Mouse (Mus musculus): ENCODE measurements around the gene Tnfsf12. TPM values are rescaled to one million over a fixed set of nuclear protein-coding genes. Genes with fewer than 3 reads are reported as not detected.

Tnfsf12 gene
- polyA plus RNA-seq, 1 experiment from 2014 or later, result 3.3 TPM

DNA sequence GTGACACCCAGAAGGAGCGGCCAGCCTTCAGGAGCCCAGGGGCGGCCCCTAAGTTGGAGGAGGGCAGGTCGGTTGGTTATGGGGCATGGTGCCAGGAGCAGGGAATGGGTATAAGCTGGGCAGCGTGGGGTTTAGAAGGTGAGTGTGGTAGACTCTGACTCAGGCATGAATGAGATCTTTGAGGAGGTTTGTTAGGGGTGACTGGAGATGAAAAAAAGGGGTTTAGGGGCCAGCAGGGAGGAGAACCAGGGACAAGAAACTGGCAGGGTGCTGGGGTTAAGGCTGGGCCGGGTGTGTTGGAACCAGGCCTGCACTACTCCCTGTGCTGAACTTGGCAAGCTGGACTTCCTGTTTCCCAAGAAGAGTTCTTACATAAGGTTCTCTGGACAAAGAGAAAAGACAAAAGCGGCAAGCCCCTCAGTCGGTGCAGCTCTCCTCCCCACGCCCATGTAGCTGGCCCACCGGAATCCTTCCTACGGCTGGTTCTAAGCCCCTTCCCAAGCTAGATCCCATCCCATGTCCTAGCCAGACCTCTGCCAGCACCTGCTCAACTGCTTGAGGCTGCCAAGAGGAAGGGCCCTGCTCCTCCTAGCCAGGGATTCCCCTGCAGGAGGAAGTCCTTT is 10.0 kb downstream of the Tnfsf12 start, which contains the start of gene Tnfsf13:
TSS of gene Tnfsf13 (minus strand) at position 259 of the 623 bp plus-strand sequence.
- WGBS (ENCODE audit: insufficient replicate concordance), result 62% methylated on average over 10 of the region's 10 CpGs
- peaks cover 3% of the 10 kb centered on the region; the same call in 1 of the 2 replicates for H3K27me3 ChIP-seq (replicated peaks)
- no peak within 1 kb of the TSS for H3K4me3 ChIP-seq
- no peak within 1 kb of the TSS for H3K27ac ChIP-seq
- no peak within 1 kb of the TSS for H3K9ac ChIP-seq
- H3K9me3 ChIP-seq (replicated peaks), result no peaks in the 10 kb centered on the region
- H3K4me1 ChIP-seq, result peaks cover 34% of the 10 kb centered on the region
- H3K4me2 ChIP-seq, result no peak within 1 kb of the TSS
- no peak for ATAC-seq
- no peaks in the 10 kb centered on the region for H3K36me3 ChIP-seq

DNA sequence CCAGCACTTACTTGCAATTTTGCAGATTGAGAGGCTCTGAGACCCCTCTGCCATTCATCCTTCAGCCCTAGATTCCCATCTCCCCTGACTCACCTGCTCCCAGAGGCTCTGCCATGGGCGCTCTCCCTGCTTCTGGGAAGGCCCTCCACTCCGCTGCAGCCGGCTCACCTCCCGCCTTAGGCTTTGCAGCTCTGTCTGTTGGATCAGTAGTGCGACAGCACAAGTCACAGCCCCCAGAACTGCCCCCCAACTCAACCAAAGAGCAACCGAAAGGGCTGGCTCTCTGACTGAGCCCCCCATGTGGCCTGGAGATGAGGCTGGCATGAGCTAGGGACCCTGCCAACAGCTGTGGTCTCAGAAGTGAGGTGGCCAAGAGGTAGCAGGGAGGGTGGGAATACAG is 10.7 kb downstream of the Tnfsf12 start:
- Histone ChIP-seq H3K36me3 (peaks cover 7% of the 10 kb centered on the region), H3K9me3 (replicated peaks) (no peaks in the 10 kb centered on the region), H3K4me3 (no peak overlapping the region), H3K4me1 (peaks cover 41% of the 10 kb centered on the region), H3K9ac (no peak overlapping the region), H3K4me2 (no peak overlapping the region), H3K27ac (no peak overlapping the region), H3K27me3 (replicated peaks) (peaks cover 3% of the 10 kb centered on the region; the same call in 1 of the 2 replicates)
- no peak for ATAC-seq
- WGBS (ENCODE audit: insufficient replicate concordance), result 75% methylated on average over 6 of the region's 6 CpGs

DNA sequence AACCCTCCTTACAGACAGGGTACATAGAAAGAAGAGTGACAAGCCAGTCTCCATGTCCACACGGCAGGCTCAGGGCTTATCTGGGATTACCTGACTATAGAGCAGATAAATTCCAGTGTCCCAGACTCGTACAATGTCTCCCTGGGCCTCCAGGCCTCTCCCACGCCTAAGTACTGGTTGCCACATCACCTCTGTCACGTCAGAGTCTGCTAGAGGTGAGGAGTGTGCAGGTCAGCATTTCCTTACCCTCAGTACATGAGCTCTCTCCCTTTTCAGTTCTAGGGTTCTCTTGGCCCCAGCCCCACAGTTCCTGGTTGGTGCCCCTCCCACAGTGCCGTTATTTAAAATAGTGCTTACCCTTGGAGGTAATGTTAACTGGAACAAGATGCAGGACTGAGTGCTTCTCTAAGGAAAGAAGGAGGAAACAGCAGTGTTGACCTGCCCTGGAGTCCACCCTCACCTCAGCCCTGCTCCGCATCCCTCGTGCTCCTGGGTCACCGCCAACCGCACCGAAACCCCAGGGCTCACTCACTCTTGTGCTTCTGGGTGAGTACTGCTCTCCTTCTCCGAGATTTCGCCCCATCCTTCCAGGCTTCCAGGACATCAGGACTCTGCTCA is 11.4 kb downstream of the Tnfsf12 start:
- Histone ChIP-seq H3K4me2 (no peak overlapping the region), H3K9me3 (replicated peaks) (no peaks in the 10 kb centered on the region), H3K27me3 (replicated peaks) (peaks cover 3% of the 10 kb centered on the region; the same call in 1 of the 2 replicates), H3K4me3 (no peak overlapping the region), H3K36me3 (peaks cover 14% of the 10 kb centered on the region), H3K9ac (no peak overlapping the region), H3K27ac (no peak overlapping the region), H3K4me1 (peaks cover 48% of the 10 kb centered on the region)
- no peak for ATAC-seq
- WGBS (ENCODE audit: insufficient replicate concordance), result 68% methylated on average over 12 of the region's 12 CpGs

DNA sequence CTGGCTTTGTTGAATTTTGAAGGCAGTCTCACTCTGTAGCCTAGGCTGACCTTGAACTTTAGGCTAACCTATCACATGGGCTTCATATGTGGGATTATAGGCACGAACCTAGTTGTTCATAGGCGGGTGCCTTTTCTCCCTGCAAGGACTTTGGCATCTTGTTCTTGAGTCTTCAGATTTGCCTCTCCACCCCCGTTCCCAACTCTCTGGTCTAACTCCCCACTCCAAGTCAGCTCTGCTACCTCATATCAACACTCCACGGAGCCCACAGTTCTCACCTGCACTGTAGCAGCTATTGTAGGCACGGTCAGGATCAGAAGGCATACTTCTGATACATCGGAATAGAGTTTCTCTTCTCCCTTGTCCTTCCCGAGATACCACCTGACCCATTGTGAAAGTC is 12.1 kb downstream of the Tnfsf12 start:
- Histone ChIP-seq H3K9me3 (replicated peaks) (no peaks in the 10 kb centered on the region), H3K4me2 (no peak overlapping the region), H3K4me1 (peaks cover 53% of the 10 kb centered on the region), H3K9ac (no peak overlapping the region), H3K27me3 (replicated peaks) (peaks cover 3% of the 10 kb centered on the region; the same call in 1 of the 2 replicates), H3K27ac (no peak overlapping the region), H3K36me3 (peaks cover 20% of the 10 kb centered on the region), H3K4me3 (no peak overlapping the region)
- ATAC-seq, result no peak
- 62% methylated on average over 7 of the region's 7 CpGs for WGBS (ENCODE audit: insufficient replicate concordance)

DNA sequence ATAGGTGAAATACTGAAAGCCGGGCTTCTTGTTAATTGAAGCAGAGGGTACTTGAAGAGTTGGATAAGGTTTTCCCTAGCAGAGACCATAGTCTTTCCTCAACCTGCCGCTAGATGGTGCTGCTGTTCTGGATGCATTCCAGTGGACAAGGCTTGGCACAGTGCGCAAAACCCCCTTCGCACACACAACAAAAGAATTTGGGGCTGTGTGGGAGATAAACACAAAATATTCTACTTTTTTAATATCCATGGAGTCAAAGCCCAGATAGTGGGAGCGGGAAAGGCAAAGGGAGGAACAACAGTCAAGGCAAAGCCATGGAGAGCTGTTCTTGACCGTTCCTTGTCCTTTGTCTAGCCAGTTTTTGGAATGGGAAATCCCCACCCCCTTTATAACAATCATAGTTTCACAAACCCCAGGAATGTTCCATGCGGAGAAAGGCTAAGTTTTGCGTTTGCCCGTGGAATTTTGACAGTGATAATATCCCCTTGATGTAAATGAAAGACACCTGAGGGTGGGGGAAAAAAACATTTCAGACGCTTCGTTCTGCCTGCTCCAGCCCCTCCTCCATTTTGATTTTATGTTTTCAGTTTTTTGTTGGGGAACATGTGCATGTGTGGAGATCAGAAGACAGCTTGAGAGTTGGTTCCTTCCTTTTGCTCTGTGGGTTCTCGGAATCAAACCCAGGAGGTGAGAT is 12.7 kb downstream of the Tnfsf12 start:
- H3K4me1 ChIP-seq, result peaks cover 59% of the 10 kb centered on the region
- WGBS (ENCODE audit: insufficient replicate concordance), result 28% methylated on average over 12 of the region's 12 CpGs
- H3K27ac ChIP-seq, result peak overlapping the region; percentile 95
- ATAC-seq, result peak; percentile 35; the same call in 1 of the 2 replicates
- H3K9ac ChIP-seq, result no peak overlapping the region
- H3K27me3 ChIP-seq (replicated peaks), result peaks cover 3% of the 10 kb centered on the region; the same call in 1 of the 2 replicates
- H3K4me3 ChIP-seq, result peak overlapping the region; percentile 81; the same call in 1 of the 2 replicates
- peaks cover 26% of the 10 kb centered on the region for H3K36me3 ChIP-seq
- peak overlapping the region; percentile 80 for H3K4me2 ChIP-seq
- H3K9me3 ChIP-seq (replicated peaks), result no peaks in the 10 kb centered on the region

DNA sequence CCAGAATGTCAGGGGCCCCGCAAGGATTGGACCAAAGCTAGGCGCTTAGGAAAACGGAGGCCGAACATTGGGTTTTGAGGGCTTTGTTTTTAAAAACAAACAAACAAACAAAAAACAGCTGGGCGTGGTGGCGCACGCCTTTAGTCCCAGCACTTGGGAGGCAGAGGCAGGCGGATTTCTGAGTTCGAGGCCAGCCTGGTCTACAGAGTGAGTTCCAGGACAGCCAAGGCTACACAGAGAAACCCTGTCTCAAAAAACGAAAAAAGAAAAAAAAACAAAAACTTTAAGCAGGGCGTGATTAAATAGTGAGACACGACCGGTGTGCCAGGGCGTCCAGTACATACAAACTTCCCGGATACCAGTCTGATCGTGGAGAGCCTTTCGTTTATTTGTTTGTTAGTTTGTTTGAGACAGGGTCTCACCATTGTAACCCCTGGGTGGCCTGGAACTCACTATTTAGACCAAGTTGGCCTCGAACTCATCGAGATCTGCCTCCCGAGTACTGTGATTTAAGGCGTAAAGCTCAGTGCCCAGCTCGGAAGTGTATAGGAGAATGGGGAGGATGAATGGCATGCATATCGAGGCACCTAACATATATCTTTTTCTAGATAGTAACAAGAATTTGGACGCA is 13.3 kb downstream of the Tnfsf12 start:
- peaks cover 3% of the 10 kb centered on the region; the same call in 1 of the 2 replicates for H3K27me3 ChIP-seq (replicated peaks)
- H3K27ac ChIP-seq, result peak overlapping the region; percentile 95
- H3K4me3 ChIP-seq, result peak overlapping the region; percentile 81
- 22% methylated on average over 24 of the region's 24 CpGs for WGBS (ENCODE audit: insufficient replicate concordance)
- peaks cover 60% of the 10 kb centered on the region for H3K4me1 ChIP-seq
- peaks cover 33% of the 10 kb centered on the region for H3K36me3 ChIP-seq
- H3K4me2 ChIP-seq, result peak overlapping the region; percentile 80
- H3K9ac ChIP-seq, result peak overlapping the region; percentile 86
- H3K9me3 ChIP-seq (replicated peaks), result no peaks in the 10 kb centered on the region
- ATAC-seq, result peak; percentile 19

DNA sequence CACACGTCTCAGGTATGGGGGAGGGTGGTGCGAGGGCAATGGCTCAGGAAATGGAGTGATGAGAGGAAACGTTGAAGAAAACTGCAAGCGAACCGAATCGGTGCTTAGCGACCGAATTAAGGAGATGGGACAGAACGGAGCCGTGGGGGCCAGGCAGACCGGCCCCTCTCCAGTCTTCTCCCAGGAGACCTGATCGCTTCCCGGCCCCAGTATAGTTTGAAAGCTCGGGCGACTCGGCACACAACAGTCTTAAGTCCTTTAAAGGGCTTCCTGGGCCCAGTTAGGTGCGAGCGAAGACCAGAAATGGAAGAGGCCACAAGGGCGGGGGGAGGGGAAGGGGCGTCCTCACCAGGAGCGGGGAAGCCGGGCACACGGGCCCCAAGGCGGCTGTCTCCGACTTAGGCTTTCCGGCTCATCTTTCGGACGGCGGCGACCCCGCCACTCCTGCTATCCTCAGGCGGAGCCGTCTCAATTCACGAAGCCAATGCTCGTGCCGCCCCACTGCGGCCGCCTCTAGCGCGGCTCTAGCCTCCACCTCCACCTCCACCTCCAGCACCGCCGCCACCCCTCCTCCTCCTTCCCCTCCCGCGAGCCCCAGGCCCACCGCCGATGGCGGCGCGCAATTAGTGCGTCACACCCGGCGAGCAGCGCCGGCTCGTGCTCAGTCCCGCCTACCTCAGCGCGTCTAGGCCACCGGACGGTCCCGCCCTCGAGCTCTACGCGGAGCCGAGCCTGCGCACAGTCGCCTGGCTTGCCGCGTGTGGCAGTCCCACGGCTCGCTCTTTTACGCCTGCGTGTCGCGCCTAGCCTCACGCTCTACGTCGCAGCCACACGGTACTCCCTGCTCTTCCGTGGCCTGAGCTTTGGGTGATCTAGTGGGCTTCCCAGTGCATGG is 14.1 kb downstream of the Tnfsf12 start, which contains the start of gene Senp3:
TSS of gene Senp3 (minus strand) at position 771 of the 895 bp plus-strand sequence.
- Histone ChIP-seq H3K4me2 (peak within 1 kb of the TSS; percentile 80), H3K4me1 (peaks cover 54% of the 10 kb centered on the region), H3K27ac (peak within 1 kb of the TSS; percentile 95), H3K36me3 (peaks cover 41% of the 10 kb centered on the region), H3K27me3 (replicated peaks) (peaks cover 3% of the 10 kb centered on the region; the same call in 1 of the 2 replicates), H3K9ac (peak within 1 kb of the TSS; percentile 86), H3K4me3 (peak within 1 kb of the TSS; percentile 81), H3K9me3 (replicated peaks) (no peaks in the 10 kb centered on the region)
- under 1% methylated on average over 79 of the region's 80 CpGs for WGBS (ENCODE audit: insufficient replicate concordance)
- ATAC-seq, result peak; percentile 96

DNA sequence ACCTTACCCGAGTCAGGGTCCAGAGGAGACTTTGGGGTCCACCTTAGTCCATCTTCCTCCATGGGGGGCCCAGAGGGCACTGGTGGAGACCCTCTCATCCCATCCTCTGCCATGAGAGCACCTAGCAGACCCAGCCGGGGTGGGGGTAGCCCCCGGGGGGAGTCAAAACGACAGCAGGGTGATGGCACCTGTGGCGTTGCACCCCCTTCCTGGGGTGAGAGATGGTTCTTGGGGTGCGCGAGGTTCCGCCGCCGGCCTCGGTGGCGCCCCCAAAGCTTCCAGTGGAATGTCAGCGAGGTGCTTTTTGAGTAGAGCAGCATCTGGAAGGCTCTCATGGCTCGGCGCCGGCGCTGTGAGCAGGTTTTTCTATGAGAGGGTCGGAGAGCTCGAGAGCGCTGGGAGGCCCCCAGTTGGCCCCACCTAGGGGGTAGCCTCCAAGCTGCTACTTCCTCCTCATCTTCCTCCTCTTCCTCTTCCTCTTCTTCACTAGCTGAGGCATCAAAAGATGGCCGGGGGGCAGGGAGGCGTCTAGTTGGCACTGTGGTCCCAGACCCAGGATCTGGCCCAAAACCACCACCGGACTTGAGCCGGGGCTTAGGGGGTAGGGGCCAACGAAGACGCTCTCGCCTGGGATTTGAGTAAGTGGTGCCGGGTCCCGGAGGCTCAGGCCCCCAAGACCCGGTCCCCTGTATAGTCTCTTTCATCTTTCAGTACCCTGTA is 15.4 kb downstream of the Tnfsf12 start:
- H3K4me3 ChIP-seq, result peak overlapping the region; percentile 81
- no peaks in the 10 kb centered on the region for H3K9me3 ChIP-seq (replicated peaks)
- ATAC-seq, result no peak
- peak overlapping the region; percentile 80 for H3K4me2 ChIP-seq
- WGBS (ENCODE audit: insufficient replicate concordance), result 75% methylated on average over 30 of the region's 30 CpGs
- H3K4me1 ChIP-seq, result peaks cover 48% of the 10 kb centered on the region
- H3K36me3 ChIP-seq, result peaks cover 53% of the 10 kb centered on the region
- peaks cover 1% of the 10 kb centered on the region; the same call in 1 of the 2 replicates for H3K27me3 ChIP-seq (replicated peaks)
- H3K9ac ChIP-seq, result peak overlapping the region; percentile 86
- peak overlapping the region; percentile 24; the same call in 1 of the 2 replicates for H3K27ac ChIP-seq

DNA sequence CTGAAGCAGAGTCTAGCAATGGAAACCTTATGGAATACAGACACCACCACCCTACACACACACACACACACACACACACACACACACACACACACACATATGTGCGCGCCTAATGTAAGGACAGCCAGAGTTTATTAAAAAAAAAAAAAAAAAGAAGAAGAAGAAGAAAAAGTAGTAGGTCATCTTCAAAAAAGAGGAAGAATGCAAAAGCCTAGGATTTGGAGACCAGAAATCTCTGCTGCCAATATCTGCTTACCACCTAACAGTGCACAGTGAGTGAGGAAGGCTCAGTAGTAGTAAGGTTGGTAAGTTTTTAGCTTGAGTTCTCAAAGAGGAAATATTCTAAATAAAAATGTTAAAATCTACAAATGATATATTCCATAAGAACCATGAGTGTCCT is 16.5 kb downstream of the Tnfsf12 start:
- peaks cover 65% of the 10 kb centered on the region for H3K36me3 ChIP-seq
- H3K9me3 ChIP-seq (replicated peaks), result no peaks in the 10 kb centered on the region
- WGBS (ENCODE audit: insufficient replicate concordance), result 83% methylated on average over 2 of the region's 2 CpGs
- no peak overlapping the region for H3K4me2 ChIP-seq
- H3K9ac ChIP-seq, result 0 out of 2 replicates have a peak overlapping the region, but pooled peaks have one; percentile 17
- no peak for ATAC-seq
- no peaks in the 10 kb centered on the region; the same call in 1 of the 2 replicates for H3K27me3 ChIP-seq (replicated peaks)
- H3K4me3 ChIP-seq, result no peak overlapping the region; the same call in 1 of the 2 replicates
- peaks cover 52% of the 10 kb centered on the region for H3K4me1 ChIP-seq
- H3K27ac ChIP-seq, result no peak overlapping the region

DNA sequence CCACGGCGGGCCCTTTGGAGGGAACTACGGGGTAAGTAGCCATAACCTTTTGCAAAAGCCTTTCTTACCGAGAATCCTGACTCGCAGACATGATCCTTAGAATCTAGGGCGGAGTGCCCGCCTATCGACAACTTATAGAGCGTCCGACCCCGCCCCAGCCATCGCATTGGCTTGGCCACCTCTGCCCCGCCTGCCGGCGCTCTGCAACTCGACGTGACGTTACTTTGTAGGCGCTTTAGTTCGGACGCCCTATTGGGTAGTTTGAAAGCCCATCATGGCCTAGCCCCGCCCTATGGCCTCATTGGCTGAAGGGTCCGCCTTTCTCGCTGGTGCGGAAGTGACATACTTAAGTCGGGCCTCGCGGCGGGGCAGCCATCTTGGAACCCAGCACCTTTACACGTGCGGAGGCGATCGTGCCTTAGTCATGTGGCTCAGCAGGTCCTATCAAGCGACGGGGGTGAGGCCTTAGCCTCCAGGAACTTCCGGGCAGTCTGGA is 23.4 kb downstream of the Tnfsf12 start, which contains the start of gene Eif4a1:
TSS of gene Eif4a1 (minus strand) at position 213 of the 496 bp plus-strand sequence.
- peaks cover 86% of the 10 kb centered on the region for H3K36me3 ChIP-seq

More for the DNA sequence above, 23.4 kb downstream of the Tnfsf12 start, which contains the start of gene Eif4a1:
- Histone ChIP-seq H3K27me3 (replicated peaks) (no peaks in the 10 kb centered on the region), H3K9me3 (replicated peaks) (no peaks in the 10 kb centered on the region), H3K9ac (peak within 1 kb of the TSS; percentile 99), H3K27ac (peak within 1 kb of the TSS; percentile 97), H3K4me1 (peaks cover 58% of the 10 kb centered on the region), H3K4me2 (peak within 1 kb of the TSS; percentile 89), H3K4me3 (peak within 1 kb of the TSS; percentile 96)
- ATAC-seq, result peak; percentile 97
- under 1% methylated on average over 36 of the region's 36 CpGs for WGBS (ENCODE audit: insufficient replicate concordance)
